Mouse (Mus musculus): ENCODE results near the gene Akap6. TPM values are rescaled to one million over a fixed set of nuclear protein-coding genes. Genes with fewer than 3 reads are reported as not detected.

Gene Akap6
- polyA plus RNA-seq, 1 experiment = 27.4 TPM

DNA sequence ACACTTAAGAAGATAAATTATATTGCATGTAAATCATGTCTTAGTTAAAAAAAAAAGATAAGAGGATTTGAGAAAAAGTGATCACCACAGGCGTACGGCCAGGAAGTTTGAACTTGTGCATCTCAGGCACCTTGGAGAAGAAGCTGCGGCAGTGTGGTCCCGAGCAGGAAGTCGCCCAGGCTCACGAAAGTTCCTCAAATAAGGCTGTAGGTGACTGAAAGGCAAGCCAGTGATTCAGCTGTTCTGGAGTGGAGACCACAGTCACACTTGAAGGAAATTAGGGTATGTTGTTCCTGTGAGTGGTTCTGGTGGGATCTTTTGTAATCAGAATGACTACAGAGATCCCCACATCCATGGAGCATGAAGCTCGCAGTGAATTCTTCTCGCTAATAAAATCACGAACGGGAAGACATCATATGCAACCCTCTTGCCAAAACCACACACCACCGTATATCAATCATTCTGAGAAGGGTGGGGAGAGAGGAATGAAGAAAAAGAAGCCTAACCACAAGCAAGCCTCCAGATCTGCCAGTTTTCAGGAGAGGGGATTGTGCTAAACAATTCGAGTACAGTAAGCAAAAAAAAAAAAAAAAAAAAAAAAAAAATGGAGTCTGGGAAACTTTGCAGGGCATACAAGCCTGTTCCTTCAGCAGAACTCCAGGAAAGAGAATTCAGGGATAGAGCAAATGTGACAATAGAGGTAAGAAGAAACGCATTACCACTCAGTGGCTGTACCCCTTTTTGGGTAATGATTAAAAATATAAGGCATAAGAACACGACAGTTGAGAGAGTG, 130.0 kb downstream of the Akap6 start:
- Histone ChIP-seq H3K27me3 (ENCODE audit: control insufficient read depth, insufficient read depth, low read length) (no peaks in the 10 kb centered on the region), H3K4me3 (replicated peaks; ENCODE audit: insufficient read depth, low read depth, low read length) (no peak overlapping the region), H3K27ac (ENCODE audit: insufficient read depth, low read length) (no peak overlapping the region), H3K4me1 (ENCODE audit: control insufficient read depth, insufficient read depth, low read length) (no peaks in the 10 kb centered on the region)
- DNase-seq = no peak
- WGBS = 70% methylated on average over 14 of the region's 14 CpGs
- no peak for TF ChIP-seq CTCF (IDR thresholded peaks at IDR 0.05; ENCODE audit: borderline replicate concordance, insufficient read depth, low read depth, low read length)
- TF ChIP-seq POLR2A (IDR thresholded peaks at IDR 0.05; ENCODE audit: borderline replicate concordance, insufficient read depth, low read length) = no peak

GRCm38 (mm10) chr12:52831782-52832181, 132.6 kb downstream of the Akap6 start:
- DNase-seq = no peak
- Histone ChIP-seq H3K27ac (ENCODE audit: insufficient read depth, low read length) (no peak overlapping the region), H3K4me1 (ENCODE audit: control insufficient read depth, insufficient read depth, low read length) (peaks cover 7% of the 10 kb centered on the region), H3K27me3 (ENCODE audit: control insufficient read depth, insufficient read depth, low read length) (no peaks in the 10 kb centered on the region), H3K4me3 (replicated peaks; ENCODE audit: insufficient read depth, low read depth, low read length) (no peak overlapping the region)
- 26% methylated on average over 9 of the region's 9 CpGs for WGBS
- TF ChIP-seq CTCF (IDR thresholded peaks at IDR 0.05; ENCODE audit: borderline replicate concordance, insufficient read depth, low read depth, low read length) = no peak
- no peak for TF ChIP-seq POLR2A (IDR thresholded peaks at IDR 0.05; ENCODE audit: borderline replicate concordance, insufficient read depth, low read length)

GRCm38 (mm10) chr12:52832230-52832629, 133.0 kb downstream of the Akap6 start:
- Histone ChIP-seq H3K27ac (ENCODE audit: insufficient read depth, low read length) (no peak overlapping the region), H3K4me3 (replicated peaks; ENCODE audit: insufficient read depth, low read depth, low read length) (no peak overlapping the region), H3K27me3 (ENCODE audit: control insufficient read depth, insufficient read depth, low read length) (no peaks in the 10 kb centered on the region), H3K4me1 (ENCODE audit: control insufficient read depth, insufficient read depth, low read length) (peaks cover 7% of the 10 kb centered on the region)
- DNase-seq = peak; percentile 70 to 71
- TF ChIP-seq POLR2A (IDR thresholded peaks at IDR 0.05; ENCODE audit: borderline replicate concordance, insufficient read depth, low read length) = no peak
- TF ChIP-seq CTCF (IDR thresholded peaks at IDR 0.05; ENCODE audit: borderline replicate concordance, insufficient read depth, low read depth, low read length) = peak; percentile 74
- WGBS = 9% methylated on average over 4 of the region's 4 CpGs

DNA sequence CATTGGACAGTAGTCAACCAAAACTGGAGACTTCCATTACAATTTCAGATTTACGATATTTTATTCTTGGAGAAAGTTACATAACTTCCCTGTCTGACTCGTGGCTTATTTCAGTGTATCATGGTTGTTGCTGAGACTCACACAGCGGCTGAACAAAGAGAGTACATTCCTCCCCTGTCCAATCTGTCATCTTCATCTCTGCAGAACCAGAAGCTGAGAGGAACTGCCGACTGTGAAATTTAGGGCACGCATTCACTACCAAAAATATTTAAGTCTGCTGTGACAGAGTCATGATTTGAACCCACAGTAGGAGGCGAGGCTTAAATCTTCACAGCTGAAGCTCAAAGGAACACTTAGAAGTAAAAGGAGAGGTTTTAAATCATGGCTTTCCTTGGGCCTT, 134.0 kb downstream of the Akap6 start:
- Histone ChIP-seq H3K4me1 (ENCODE audit: control insufficient read depth, insufficient read depth, low read length) (peaks cover 7% of the 10 kb centered on the region), H3K27me3 (ENCODE audit: control insufficient read depth, insufficient read depth, low read length) (no peaks in the 10 kb centered on the region), H3K27ac (ENCODE audit: insufficient read depth, low read length) (no peak overlapping the region), H3K4me3 (replicated peaks; ENCODE audit: insufficient read depth, low read depth, low read length) (no peak overlapping the region)
- 54% methylated on average over 6 of the region's 6 CpGs for WGBS
- no peak for TF ChIP-seq POLR2A (IDR thresholded peaks at IDR 0.05; ENCODE audit: borderline replicate concordance, insufficient read depth, low read length)
- no peak for TF ChIP-seq CTCF (IDR thresholded peaks at IDR 0.05; ENCODE audit: borderline replicate concordance, insufficient read depth, low read depth, low read length)
- DNase-seq = no peak

- DNase-seq = no peak
- Histone ChIP-seq H3K4me3 (replicated peaks; ENCODE audit: insufficient read depth, low read depth, low read length) (no peak overlapping the region), H3K27me3 (ENCODE audit: control insufficient read depth, insufficient read depth, low read length) (no peaks in the 10 kb centered on the region), H3K27ac (ENCODE audit: insufficient read depth, low read length) (no peak overlapping the region), H3K4me1 (ENCODE audit: control insufficient read depth, insufficient read depth, low read length) (peaks cover 7% of the 10 kb centered on the region)
- TF ChIP-seq CTCF (IDR thresholded peaks at IDR 0.05; ENCODE audit: borderline replicate concordance, insufficient read depth, low read depth, low read length) (no peak), POLR2A (IDR thresholded peaks at IDR 0.05; ENCODE audit: borderline replicate concordance, insufficient read depth, low read length) (no peak)
- WGBS = 79% methylated on average over 10 of the region's 10 CpGs
Measured at GRCm38 (mm10) chr12:52834074-52834473, 134.9 kb downstream of the Akap6 start.

DNA sequence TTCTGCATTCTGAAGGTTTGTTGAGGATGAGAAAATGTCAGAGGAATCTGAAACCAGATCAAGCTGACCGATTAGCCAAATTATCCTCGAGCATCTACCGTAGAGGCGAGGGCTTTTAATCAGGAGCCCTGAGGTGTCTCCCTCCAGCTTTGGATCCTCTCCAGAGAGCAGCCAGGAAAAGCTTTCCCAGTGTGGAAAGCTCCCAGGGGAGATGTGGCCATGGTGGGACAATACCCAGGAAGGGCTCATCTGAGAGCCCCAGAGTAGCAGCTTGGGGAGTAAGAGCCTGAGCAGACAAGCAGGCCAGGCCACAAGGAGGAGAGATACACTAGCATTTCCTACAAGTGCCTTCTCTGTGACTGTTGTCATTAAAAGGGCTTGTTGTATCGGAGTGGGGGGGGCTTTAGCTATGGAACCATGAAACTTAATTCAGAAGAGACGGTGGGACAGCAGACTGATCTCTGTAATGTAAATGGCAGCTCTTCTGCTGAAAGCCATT, 135.6 kb downstream of the Akap6 start:
- Histone ChIP-seq H3K4me3 (replicated peaks; ENCODE audit: insufficient read depth, low read depth, low read length) (no peak overlapping the region), H3K27me3 (ENCODE audit: control insufficient read depth, insufficient read depth, low read length) (no peaks in the 10 kb centered on the region), H3K27ac (ENCODE audit: insufficient read depth, low read length) (no peak overlapping the region), H3K4me1 (ENCODE audit: control insufficient read depth, insufficient read depth, low read length) (peaks cover 7% of the 10 kb centered on the region)
- 38% methylated on average over 6 of the region's 6 CpGs for WGBS
- TF ChIP-seq CTCF (IDR thresholded peaks at IDR 0.05; ENCODE audit: borderline replicate concordance, insufficient read depth, low read depth, low read length) = no peak
- no peak for TF ChIP-seq POLR2A (IDR thresholded peaks at IDR 0.05; ENCODE audit: borderline replicate concordance, insufficient read depth, low read length)
- DNase-seq = no peak

GRCm38 (mm10) chr12:52835291-52835742, 136.1 kb downstream of the Akap6 start:
- Histone ChIP-seq H3K27ac (ENCODE audit: insufficient read depth, low read length) (no peak overlapping the region), H3K27me3 (ENCODE audit: control insufficient read depth, insufficient read depth, low read length) (no peaks in the 10 kb centered on the region), H3K4me3 (replicated peaks; ENCODE audit: insufficient read depth, low read depth, low read length) (no peak overlapping the region), H3K4me1 (ENCODE audit: control insufficient read depth, insufficient read depth, low read length) (peaks cover 7% of the 10 kb centered on the region)
- TF ChIP-seq CTCF (IDR thresholded peaks at IDR 0.05; ENCODE audit: borderline replicate concordance, insufficient read depth, low read depth, low read length) (no peak), POLR2A (IDR thresholded peaks at IDR 0.05; ENCODE audit: borderline replicate concordance, insufficient read depth, low read length) (no peak)
- DNase-seq = no peak
- 42% methylated on average over 6 of the region's 6 CpGs for WGBS
